Mouse (Mus musculus): ENCODE results near the gene Rab17. TPM values are rescaled to one million over a fixed set of nuclear protein-coding genes. Genes with fewer than 3 reads are reported as not detected.

The Rab17 gene
- polyA plus RNA-seq, 1 experiment from 2014 or later: 62.2 TPM

- Histone ChIP-seq H3K27me3 (replicated peaks; ENCODE audit: control insufficient read depth, insufficient read depth, low read length) (no peaks in the 10 kb centered on the region), H3K27ac (ENCODE audit: low read length) (no peak overlapping the region), H3K9ac (ENCODE audit: low read depth, low read length) (no peak overlapping the region), H3K4me1 (ENCODE audit: control insufficient read depth, insufficient read depth, low read length) (peaks cover 14% of the 10 kb centered on the region), H3K4me2 (ENCODE audit: low read depth, low read length) (no peak overlapping the region), H3K9me3 (ENCODE audit: control insufficient read depth, low read length) (no peaks in the 10 kb centered on the region), H3K4me3 (ENCODE audit: low read length) (no peak overlapping the region), H3K36me3 (ENCODE audit: control insufficient read depth, insufficient read depth, low read length) (no peaks in the 10 kb centered on the region)
- 96% methylated on average over 14 of the region's 14 CpGs for WGBS
- no peak for ATAC-seq
These were observed 38.8 kb upstream of the Rab17 start for GRCm38 (mm10) chr1:91008147-91008682.

GRCm38 (mm10) chr1:91006708-91007107 lies 37.2 kb upstream of the Rab17 start:
- H3K9ac ChIP-seq (ENCODE audit: low read depth, low read length): no peak overlapping the region
- 77% methylated on average over 9 of the region's 9 CpGs for WGBS
- H3K27ac ChIP-seq (ENCODE audit: low read length): no peak overlapping the region
- no peak for ATAC-seq
- H3K4me2 ChIP-seq (ENCODE audit: low read depth, low read length): no peak overlapping the region
- no peak overlapping the region for H3K4me3 ChIP-seq (ENCODE audit: low read length)
- H3K4me1 ChIP-seq (ENCODE audit: control insufficient read depth, insufficient read depth, low read length): 0 out of 2 replicates have a peak, but pooled peaks cover 2% of the 10 kb centered on the region
- H3K27me3 ChIP-seq (replicated peaks; ENCODE audit: control insufficient read depth, insufficient read depth, low read length): no peaks in the 10 kb centered on the region
- no peaks in the 10 kb centered on the region for H3K36me3 ChIP-seq (ENCODE audit: control insufficient read depth, insufficient read depth, low read length)
- no peaks in the 10 kb centered on the region for H3K9me3 ChIP-seq (ENCODE audit: control insufficient read depth, low read length)

- Histone ChIP-seq H3K4me3 (ENCODE audit: low read length) (no peak overlapping the region), H3K4me2 (ENCODE audit: low read depth, low read length) (no peak overlapping the region), H3K27me3 (replicated peaks; ENCODE audit: control insufficient read depth, insufficient read depth, low read length) (no peaks in the 10 kb centered on the region), H3K9ac (ENCODE audit: low read depth, low read length) (no peak overlapping the region), H3K9me3 (ENCODE audit: control insufficient read depth, low read length) (no peaks in the 10 kb centered on the region), H3K36me3 (ENCODE audit: control insufficient read depth, insufficient read depth, low read length) (no peaks in the 10 kb centered on the region), H3K4me1 (ENCODE audit: control insufficient read depth, insufficient read depth, low read length) (0 out of 2 replicates have a peak, but pooled peaks cover 2% of the 10 kb centered on the region), H3K27ac (ENCODE audit: low read length) (no peak overlapping the region)
- ATAC-seq: no peak
- WGBS: 60% methylated on average over 5 of the region's 5 CpGs
These were observed 36.6 kb upstream of the Rab17 start for GRCm38 (mm10) chr1:91006037-91006436.

- no peaks in the 10 kb centered on the region for H3K27me3 ChIP-seq (replicated peaks; ENCODE audit: control insufficient read depth, insufficient read depth, low read length)
- H3K4me3 ChIP-seq (ENCODE audit: low read length): no peak overlapping the region
- H3K27ac ChIP-seq (ENCODE audit: low read length): no peak overlapping the region
- H3K9ac ChIP-seq (ENCODE audit: low read depth, low read length): no peak overlapping the region
- WGBS: 82% methylated on average over 8 of the region's 8 CpGs
- no peaks in the 10 kb centered on the region for H3K9me3 ChIP-seq (ENCODE audit: control insufficient read depth, low read length)
- H3K36me3 ChIP-seq (ENCODE audit: control insufficient read depth, insufficient read depth, low read length): no peaks in the 10 kb centered on the region
- ATAC-seq: no peak
- H3K4me2 ChIP-seq (ENCODE audit: low read depth, low read length): no peak overlapping the region
- peaks cover 10% of the 10 kb centered on the region; the same call in 1 of the 2 replicates for H3K4me1 ChIP-seq (ENCODE audit: control insufficient read depth, insufficient read depth, low read length)
These were observed 34.2 kb upstream of the Rab17 start for GRCm38 (mm10) chr1:91003522-91004253.

- Histone ChIP-seq H3K9me3 (ENCODE audit: control insufficient read depth, low read length) (no peaks in the 10 kb centered on the region), H3K4me2 (ENCODE audit: low read depth, low read length) (no peak overlapping the region), H3K36me3 (ENCODE audit: control insufficient read depth, insufficient read depth, low read length) (no peaks in the 10 kb centered on the region), H3K27me3 (replicated peaks; ENCODE audit: control insufficient read depth, insufficient read depth, low read length) (no peaks in the 10 kb centered on the region; the same call in 1 of the 2 replicates), H3K4me3 (ENCODE audit: low read length) (no peak overlapping the region), H3K4me1 (ENCODE audit: control insufficient read depth, insufficient read depth, low read length) (peaks cover 10% of the 10 kb centered on the region; the same call in 1 of the 2 replicates), H3K27ac (ENCODE audit: low read length) (no peak overlapping the region), H3K9ac (ENCODE audit: low read depth, low read length) (no peak overlapping the region)
- 85% methylated on average over 3 of the region's 3 CpGs for WGBS
- ATAC-seq: no peak
These were observed 33.2 kb upstream of the Rab17 start for GRCm38 (mm10) chr1:91002641-91003040.

GRCm38 (mm10) chr1:91001871-91002539 lies 32.5 kb upstream of the Rab17 start:
- 85% methylated on average over 3 of the region's 3 CpGs for WGBS
- peaks cover 10% of the 10 kb centered on the region; the same call in 1 of the 2 replicates for H3K4me1 ChIP-seq (ENCODE audit: control insufficient read depth, insufficient read depth, low read length)
- H3K9me3 ChIP-seq (ENCODE audit: control insufficient read depth, low read length): no peaks in the 10 kb centered on the region; the same call in 1 of the 2 replicates
- H3K27me3 ChIP-seq (replicated peaks; ENCODE audit: control insufficient read depth, insufficient read depth, low read length): no peaks in the 10 kb centered on the region; the same call in 1 of the 2 replicates
- no peak for ATAC-seq
- H3K36me3 ChIP-seq (ENCODE audit: control insufficient read depth, insufficient read depth, low read length): no peaks in the 10 kb centered on the region
- H3K9ac ChIP-seq (ENCODE audit: low read depth, low read length): no peak overlapping the region
- H3K4me2 ChIP-seq (ENCODE audit: low read depth, low read length): no peak overlapping the region
- no peak overlapping the region for H3K4me3 ChIP-seq (ENCODE audit: low read length)
- no peak overlapping the region for H3K27ac ChIP-seq (ENCODE audit: low read length)

GRCm38 (mm10) chr1:91001101-91001500 lies 31.6 kb upstream of the Rab17 start:
- Histone ChIP-seq H3K9me3 (ENCODE audit: control insufficient read depth, low read length) (no peaks in the 10 kb centered on the region; the same call in 1 of the 2 replicates), H3K36me3 (ENCODE audit: control insufficient read depth, insufficient read depth, low read length) (no peaks in the 10 kb centered on the region), H3K27me3 (replicated peaks; ENCODE audit: control insufficient read depth, insufficient read depth, low read length) (no peaks in the 10 kb centered on the region; the same call in 1 of the 2 replicates), H3K4me1 (ENCODE audit: control insufficient read depth, insufficient read depth, low read length) (peaks cover 10% of the 10 kb centered on the region; the same call in 1 of the 2 replicates), H3K9ac (ENCODE audit: low read depth, low read length) (no peak overlapping the region), H3K4me2 (ENCODE audit: low read depth, low read length) (no peak overlapping the region), H3K4me3 (ENCODE audit: low read length) (no peak overlapping the region), H3K27ac (ENCODE audit: low read length) (no peak overlapping the region)
- ATAC-seq: no peak
- WGBS: 80% methylated on average over 3 of the region's 3 CpGs

- Histone ChIP-seq H3K4me3 (ENCODE audit: low read length) (no peak overlapping the region; the same call in 1 of the 2 replicates), H3K4me2 (ENCODE audit: low read depth, low read length) (peak overlapping the region; percentile 99; the same call in 1 of the 2 replicates), H3K9me3 (ENCODE audit: control insufficient read depth, low read length) (peaks cover 4% of the 10 kb centered on the region; the same call in 1 of the 2 replicates), H3K4me1 (ENCODE audit: control insufficient read depth, insufficient read depth, low read length) (peaks cover 10% of the 10 kb centered on the region; the same call in 1 of the 2 replicates), H3K27ac (ENCODE audit: low read length) (no peak overlapping the region), H3K27me3 (replicated peaks; ENCODE audit: control insufficient read depth, insufficient read depth, low read length) (no peaks in the 10 kb centered on the region; the same call in 1 of the 2 replicates), H3K9ac (ENCODE audit: low read depth, low read length) (peak overlapping the region; percentile 91; the same call in 1 of the 2 replicates), H3K36me3 (ENCODE audit: control insufficient read depth, insufficient read depth, low read length) (no peaks in the 10 kb centered on the region)
- no peak for ATAC-seq
- 60% methylated on average over 10 of the region's 10 CpGs for WGBS
These were observed 30.6 kb upstream of the Rab17 start for GRCm38 (mm10) chr1:90999911-91000601.

Data from intestine, embryonic 16.5 days (tissue).